Mouse (Mus musculus) urinary bladder, postnatal 10 days (tissue): Measurements from ENCODE around the gene Acod1.

ENCODE experiments used
- DNase-seq: peaks from one replicate; pipeline ENCODE4 v3.0.0; 2022; ENCODE audit warnings: low spot score

The Acod1 gene

GRCm38 (mm10) chr14:103072731-103073130 is 26.0 kb downstream of the Acod1 start:
- no peak for DNase-seq

GRCm38 (mm10) chr14:103073825-103074224 is 27.0 kb downstream of the Acod1 start:
- no peak for DNase-seq

DNA sequence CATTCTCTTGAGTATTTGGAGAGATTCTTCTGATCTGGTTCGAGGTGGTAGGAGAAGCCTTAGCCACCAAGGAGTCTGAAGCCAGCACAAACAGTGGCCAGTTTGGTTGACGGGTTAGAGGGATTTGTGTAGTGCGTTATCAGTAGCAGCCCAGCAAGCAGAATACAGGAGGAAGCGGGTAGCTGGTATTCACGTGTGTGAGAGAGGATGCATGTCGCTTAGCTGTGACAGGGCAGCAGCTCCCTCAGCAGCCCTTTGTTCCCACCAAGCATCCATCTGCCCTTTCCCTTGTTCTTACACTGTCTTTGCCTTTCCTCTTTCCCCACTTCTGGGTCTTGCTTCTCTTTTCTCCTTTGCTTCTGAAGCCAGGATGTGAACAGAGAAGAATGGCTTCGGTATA is 28.4 kb downstream of the Acod1 start:
- DNase-seq, result no peak

GRCm38 (mm10) chr14:103077272-103078005 is 30.7 kb downstream of the Acod1 start:
- no peak for DNase-seq

- DNase-seq, result no peak
These were observed 31.5 kb downstream of the Acod1 start for GRCm38 (mm10) chr14:103078006-103078912.

DNA sequence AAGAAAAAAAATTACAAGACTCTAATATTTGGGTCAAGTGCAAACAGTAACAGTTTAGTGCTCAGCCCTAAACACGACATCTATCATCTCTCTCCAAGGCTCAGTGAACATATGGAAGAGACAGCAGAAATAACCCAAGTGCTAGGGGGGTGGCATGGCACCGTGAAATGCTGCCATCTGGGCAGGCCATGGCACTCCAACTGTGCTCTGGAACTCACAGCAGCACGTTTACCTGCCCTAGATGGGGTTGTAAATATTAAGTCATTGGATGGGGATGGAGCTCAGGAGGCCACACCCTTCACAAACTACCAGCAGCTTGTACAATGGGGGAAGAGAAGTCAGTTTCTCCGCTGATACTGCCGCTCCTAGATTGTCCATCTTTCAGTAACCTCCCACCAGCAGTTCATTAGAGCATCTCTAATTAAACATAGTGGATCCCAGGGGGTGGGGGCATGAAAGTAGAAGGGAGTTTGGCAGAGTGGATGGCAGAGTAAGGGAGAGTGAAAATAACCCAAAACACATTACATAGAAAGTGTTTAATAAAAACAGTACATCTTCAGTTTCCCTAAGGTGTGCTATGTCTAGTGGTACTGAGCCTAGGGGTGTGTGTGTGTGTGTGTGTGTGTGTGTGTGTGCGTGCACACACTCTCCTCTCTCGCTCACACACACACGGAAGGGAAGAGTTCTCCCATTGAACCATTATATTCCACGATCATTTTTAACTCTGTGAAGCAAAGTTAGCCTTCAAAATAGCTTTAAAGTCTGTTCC is 32.6 kb downstream of the Acod1 start:
- no peak for DNase-seq

DNA sequence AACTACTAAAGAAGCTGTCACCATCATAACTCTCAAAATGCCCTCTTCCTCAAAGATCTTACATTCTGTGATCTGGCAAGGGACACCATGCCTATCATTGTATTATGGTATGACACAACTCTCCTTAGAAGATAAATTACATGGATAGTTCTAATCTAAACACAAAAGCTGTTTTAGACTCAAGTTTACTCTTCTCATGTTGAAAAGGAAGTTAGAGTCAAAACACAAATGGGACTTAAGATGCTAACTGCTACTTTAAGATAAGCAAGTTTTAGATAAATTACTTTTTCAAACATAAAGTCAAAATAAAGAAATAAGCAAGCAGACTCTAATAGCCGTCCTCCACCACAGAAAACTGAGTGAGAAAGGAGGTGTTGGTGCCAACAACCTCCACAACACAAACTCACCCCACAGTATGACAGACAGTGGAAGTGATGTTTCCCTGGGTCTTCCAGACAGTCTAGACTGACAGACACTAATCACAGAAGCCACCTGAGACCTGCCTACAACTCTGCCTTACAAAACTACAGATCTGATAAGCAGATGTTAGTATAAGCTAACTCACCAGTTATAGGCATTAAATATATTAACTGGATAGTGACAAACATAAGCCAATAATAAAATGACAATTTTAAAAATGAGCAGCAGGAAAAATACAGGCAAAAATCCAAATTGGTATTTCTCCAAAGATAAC is 39.2 kb downstream of the Acod1 start:
- no peak for DNase-seq

DNA sequence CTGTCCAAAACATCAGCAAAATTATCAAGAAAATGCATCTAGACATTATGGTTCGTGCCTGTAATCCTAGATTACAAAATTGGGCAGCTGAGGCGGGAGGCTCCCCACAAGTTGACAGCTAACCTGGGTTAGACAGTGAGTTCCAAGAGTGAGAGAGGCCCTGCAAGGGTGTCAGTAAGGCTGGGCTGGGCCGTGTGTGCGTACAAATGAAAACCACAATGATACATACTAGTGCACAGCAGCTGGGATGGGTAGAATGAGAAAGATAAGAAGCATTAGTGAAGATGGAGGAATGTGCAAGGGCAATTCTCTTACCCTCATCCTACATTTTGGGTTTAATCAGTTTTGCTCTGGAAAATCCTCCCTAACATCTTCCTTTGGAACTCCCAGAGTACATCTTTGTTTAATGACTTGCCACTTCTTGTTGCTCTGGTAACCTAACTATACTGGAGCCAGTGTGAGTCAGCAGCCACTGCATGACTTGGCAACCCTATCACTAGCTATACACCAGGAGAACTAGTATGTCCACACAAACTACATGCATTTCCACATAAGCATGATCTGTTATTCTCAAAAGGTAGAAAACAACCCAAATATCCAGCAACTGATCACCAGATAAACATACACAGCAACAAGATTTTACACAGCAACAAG is 40.0 kb downstream of the Acod1 start:
- no peak for DNase-seq

GRCm38 (mm10) chr14:103087846-103088245 is 41.1 kb downstream of the Acod1 start:
- DNase-seq, result no peak

DNA sequence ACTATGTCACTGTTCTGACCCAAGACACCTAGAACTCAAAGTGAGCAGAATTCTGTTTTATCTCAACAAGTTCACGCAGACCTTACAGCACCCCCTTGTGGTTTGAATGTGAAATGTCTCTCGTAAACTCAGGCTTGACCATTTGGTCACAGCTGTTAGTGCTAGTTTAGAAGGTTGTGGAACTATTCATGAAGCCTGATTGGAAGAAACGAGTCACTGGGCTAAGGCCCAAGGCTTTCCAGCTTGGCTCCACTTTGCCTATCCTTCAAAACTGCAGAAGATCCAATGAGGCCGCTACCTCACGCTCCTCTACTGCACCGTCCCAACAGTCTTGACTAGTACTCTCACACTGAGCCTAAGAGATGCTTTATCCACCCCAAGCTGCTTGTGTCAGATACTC is 41.8 kb downstream of the Acod1 start:
- DNase-seq, result no peak

GRCm38 (mm10) chr14:103093236-103093635 is 46.5 kb downstream of the Acod1 start:
- no peak for DNase-seq

GRCm38 (mm10) chr14:103093670-103094069 is 46.9 kb downstream of the Acod1 start:
- DNase-seq, result no peak

GRCm38 (mm10) chr14:103095036-103095435 is 48.3 kb downstream of the Acod1 start:
- DNase-seq, result no peak

DNA sequence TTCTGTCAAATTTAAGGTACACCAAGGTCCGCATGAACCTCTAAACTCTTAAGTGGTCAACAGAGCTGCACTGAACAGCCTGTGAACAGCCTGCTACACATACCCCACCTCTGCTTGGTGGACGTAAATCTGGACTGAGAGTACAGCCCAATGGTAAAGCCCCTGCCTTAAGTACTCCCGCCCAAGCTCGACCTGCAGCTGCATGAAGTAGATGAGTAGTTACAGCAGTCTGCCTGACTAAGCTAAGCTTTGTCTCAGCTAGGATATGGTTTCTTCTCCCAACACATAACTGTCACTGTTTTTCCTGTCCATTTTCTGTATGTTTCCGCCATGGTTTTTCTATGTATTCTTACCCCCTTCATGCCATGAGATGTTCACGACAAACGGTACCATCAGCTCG is 49.0 kb downstream of the Acod1 start:
- no peak for DNase-seq

GRCm38 (mm10) chr14:103096621-103097020 is 49.8 kb downstream of the Acod1 start:
- no peak for DNase-seq

DNA sequence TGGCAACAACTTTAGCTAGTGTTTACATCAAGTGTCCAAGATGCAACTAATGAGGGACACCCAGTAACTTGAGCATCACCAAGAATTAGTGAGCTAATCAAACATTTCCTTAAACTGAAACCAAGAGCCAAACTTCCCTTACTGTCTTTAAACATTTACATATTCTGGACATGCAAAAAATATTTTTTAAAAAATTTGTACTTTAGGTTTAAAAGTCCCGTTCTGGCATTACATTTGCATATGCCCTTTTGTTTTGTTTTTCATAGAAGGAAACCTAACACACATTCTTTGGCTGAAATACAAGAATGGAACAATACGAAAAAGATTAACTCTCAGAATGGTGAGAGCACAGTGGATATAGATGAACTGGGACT is 51.4 kb downstream of the Acod1 start:
- no peak for DNase-seq

- peak; percentile 55 for DNase-seq
These were observed 51.9 kb downstream of the Acod1 start for GRCm38 (mm10) chr14:103098587-103099235.

DNA sequence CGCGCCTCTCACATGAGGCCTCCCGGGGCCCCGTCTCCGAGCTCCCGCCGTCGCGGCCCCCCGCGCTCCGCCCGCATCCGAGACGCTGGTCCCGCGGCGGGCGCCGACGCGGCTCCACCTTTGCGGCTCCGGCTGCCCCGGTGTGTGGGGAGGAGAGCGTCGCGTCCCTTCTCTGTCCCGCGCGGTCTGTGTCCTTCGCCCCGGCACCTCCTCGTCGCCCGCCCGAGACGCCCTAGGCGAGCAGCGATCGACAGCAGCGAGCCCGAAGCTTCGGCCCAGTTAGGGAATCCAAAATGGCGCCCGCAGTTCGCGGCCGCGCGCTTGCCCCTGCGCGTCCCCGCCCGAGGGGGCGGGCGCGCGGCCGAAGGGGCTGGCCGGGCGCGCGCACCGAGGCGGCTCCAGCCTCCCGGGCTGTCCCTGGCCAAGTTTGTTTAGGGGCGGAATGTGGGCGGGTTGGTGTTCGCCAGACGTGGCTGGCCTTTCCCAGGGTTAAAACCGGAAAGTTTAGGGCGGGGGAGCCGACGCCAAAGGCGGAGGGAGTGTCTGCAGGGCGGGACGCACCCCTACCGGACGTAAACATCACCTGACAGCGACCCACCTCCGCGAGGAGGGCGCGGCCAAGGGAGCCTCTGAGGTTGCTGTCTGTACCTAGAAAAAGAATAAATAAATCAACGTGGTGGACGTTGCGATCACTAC is 52.6 kb downstream of the Acod1 start, which contains the start of gene Fbxl3:
Fbxl3 (minus strand) TSS at position 329 of the 696 bp plus-strand sequence.
- DNase-seq, result peak; percentile 72

- DNase-seq, result no peak
These were observed 53.5 kb downstream of the Acod1 start for GRCm38 (mm10) chr14:103100296-103100695.

- DNase-seq, result no peak
These were observed 54.4 kb downstream of the Acod1 start for GRCm38 (mm10) chr14:103101171-103101570.
